Mouse (Mus musculus): ENCODE results near the gene Gm42421. TPM values are rescaled to one million over a fixed set of nuclear protein-coding genes. Genes with fewer than 3 reads are reported as not detected.
A peak's percentile ranks its signal among the peaks of the same experiment; 100 is the strongest.

Gene Gm42421
- 2.1 and 2.7 TPM in 2 replicates for polyA plus RNA-seq (2012; rRNA removed)

DNA sequence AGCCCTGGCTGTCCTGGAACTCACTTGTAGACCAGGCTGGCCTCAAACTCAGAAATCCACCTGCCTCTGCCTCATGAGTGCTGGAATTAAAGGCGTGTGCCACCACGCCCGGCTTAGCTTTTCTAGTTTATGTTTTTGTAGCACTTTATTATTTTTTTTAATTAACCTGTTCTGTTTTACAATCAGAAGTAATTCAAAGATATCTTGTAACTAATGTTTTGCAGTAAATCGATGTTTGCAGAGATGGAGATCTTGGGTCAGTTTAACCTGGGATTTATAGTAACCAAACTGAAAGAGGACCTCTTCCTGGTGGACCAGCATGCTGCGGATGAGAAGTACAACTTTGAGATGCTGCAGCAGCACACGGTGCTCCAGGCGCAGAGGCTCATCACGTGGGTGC lies at the start of gene Gm42421:
TSS of gene Gm42421 (plus strand) at position 301 of the 400 bp plus-strand sequence.
- DNase-seq (ENCODE audit: low read depth), result no peak
- TF ChIP-seq POLR2A (IDR thresholded peaks at IDR 0.05; ENCODE audit: borderline replicate concordance, extremely low read depth, insufficient read depth, insufficient read length, poor library complexity, severe bottlenecking) (no peak), CTCF (IDR thresholded peaks at IDR 0.05; ENCODE audit: borderline replicate concordance, extremely low read depth, insufficient read depth, insufficient read length) (no peak)

GRCm38 (mm10) chr5:143885274-143885673 lies 42.7 kb upstream of the Gm42421 start:
- no peak for TF ChIP-seq CTCF (IDR thresholded peaks at IDR 0.05; ENCODE audit: borderline replicate concordance, extremely low read depth, insufficient read depth, insufficient read length)
- no peak for TF ChIP-seq POLR2A (IDR thresholded peaks at IDR 0.05; ENCODE audit: borderline replicate concordance, extremely low read depth, insufficient read depth, insufficient read length, poor library complexity, severe bottlenecking)

GRCm38 (mm10) chr5:143890741-143891140 lies 37.2 kb upstream of the Gm42421 start:
- no peak for TF ChIP-seq CTCF (IDR thresholded peaks at IDR 0.05; ENCODE audit: borderline replicate concordance, extremely low read depth, insufficient read depth, insufficient read length)
- TF ChIP-seq POLR2A (IDR thresholded peaks at IDR 0.05; ENCODE audit: borderline replicate concordance, extremely low read depth, insufficient read depth, insufficient read length, poor library complexity, severe bottlenecking), result no peak
- DNase-seq (ENCODE audit: low read depth), result no peak

More at GRCm38 (mm10) chr5:143885274-143885673, 42.7 kb upstream of the Gm42421 start:
- no peak for DNase-seq (ENCODE audit: low read depth)

DNA sequence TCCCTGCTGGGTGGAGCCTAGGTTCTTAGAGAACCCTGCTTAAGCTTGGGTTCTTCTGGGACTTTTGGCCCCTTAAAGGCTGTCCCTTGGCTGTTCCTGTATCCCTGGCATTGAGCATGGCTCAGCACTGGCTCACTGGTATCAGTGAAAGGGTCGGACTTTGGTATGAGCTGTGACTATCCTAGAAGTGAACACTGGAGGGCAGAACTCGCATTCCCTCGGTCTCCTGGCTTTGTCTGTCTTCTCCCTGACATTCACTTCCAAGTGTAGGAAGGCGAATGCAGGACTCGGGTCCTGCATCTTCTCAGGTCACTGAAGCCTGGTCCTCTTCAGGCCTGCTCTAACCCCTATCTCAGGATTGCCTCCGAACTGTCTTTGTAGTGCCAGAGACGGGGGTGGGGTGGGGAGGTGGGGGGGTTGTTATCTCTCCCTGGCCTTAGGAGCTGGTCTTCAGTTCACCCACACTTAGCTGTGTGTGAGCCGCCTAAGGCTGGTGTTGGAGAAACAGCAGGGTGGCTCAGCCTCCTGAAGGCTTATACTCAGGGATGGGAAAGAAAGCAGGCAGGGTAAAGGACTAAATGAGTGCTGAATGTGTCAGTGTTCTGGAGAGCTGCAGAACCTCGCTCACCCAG lies 35.6 kb upstream of the Gm42421 start:
- TF ChIP-seq CTCF (IDR thresholded peaks at IDR 0.05; ENCODE audit: borderline replicate concordance, extremely low read depth, insufficient read depth, insufficient read length), result no peak
- TF ChIP-seq POLR2A (IDR thresholded peaks at IDR 0.05; ENCODE audit: borderline replicate concordance, extremely low read depth, insufficient read depth, insufficient read length, poor library complexity, severe bottlenecking), result no peak
- no peak for DNase-seq (ENCODE audit: low read depth)

- TF ChIP-seq CTCF (IDR thresholded peaks at IDR 0.05; ENCODE audit: borderline replicate concordance, extremely low read depth, insufficient read depth, insufficient read length) (no peak), POLR2A (IDR thresholded peaks at IDR 0.05; ENCODE audit: borderline replicate concordance, extremely low read depth, insufficient read depth, insufficient read length, poor library complexity, severe bottlenecking) (no peak)
- DNase-seq (ENCODE audit: low read depth), result no peak
Measured at GRCm38 (mm10) chr5:143893396-143893795, 34.6 kb upstream of the Gm42421 start.

DNA sequence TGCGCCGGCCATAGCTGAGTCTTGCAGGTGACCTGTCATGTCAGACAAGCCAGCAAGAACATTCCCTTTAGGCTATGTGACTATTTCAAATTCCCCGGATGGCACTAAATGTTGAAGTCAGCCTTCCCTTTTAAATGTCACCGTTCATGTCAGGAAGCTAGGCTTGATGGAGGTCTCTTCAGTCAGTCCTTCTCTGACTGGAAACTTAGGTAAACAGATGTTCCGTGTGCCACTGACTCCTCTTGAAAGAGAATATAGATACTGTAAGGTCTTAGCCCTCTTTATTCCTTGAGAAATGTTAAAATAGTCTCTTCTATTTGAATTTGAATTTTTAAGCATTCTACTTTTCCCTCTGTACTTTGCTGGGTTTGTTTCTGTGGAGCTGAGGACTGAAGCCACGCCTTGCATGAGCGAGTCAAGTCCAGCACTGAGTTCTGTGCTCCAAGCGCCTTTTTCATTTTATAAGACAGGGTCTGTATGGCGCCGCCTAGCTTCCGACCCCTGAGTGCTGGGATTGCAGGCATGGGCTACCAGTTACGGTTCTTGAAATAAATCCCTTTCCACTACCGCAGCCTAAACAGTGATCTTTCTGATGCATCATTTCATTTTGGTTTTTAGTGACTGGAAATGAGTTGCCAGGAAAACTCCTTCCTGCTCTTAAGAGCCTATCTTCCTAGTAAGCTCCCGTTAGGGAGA lies 30.2 kb upstream of the Gm42421 start, which contains the start of gene Ankrd61:
TSS of gene Ankrd61 (minus strand) at position 51 of the 696 bp plus-strand sequence.
- no peak for TF ChIP-seq POLR2A (IDR thresholded peaks at IDR 0.05; ENCODE audit: borderline replicate concordance, extremely low read depth, insufficient read depth, insufficient read length, poor library complexity, severe bottlenecking)
- TF ChIP-seq CTCF (IDR thresholded peaks at IDR 0.05; ENCODE audit: borderline replicate concordance, extremely low read depth, insufficient read depth, insufficient read length), result no peak
- no peak for DNase-seq (ENCODE audit: low read depth)

- DNase-seq (ENCODE audit: low read depth), result no peak
- TF ChIP-seq CTCF (IDR thresholded peaks at IDR 0.05; ENCODE audit: borderline replicate concordance, extremely low read depth, insufficient read depth, insufficient read length) (no peak), POLR2A (IDR thresholded peaks at IDR 0.05; ENCODE audit: borderline replicate concordance, extremely low read depth, insufficient read depth, insufficient read length, poor library complexity, severe bottlenecking) (no peak)
Measured at GRCm38 (mm10) chr5:143902111-143902510, 25.9 kb upstream of the Gm42421 start.

DNA sequence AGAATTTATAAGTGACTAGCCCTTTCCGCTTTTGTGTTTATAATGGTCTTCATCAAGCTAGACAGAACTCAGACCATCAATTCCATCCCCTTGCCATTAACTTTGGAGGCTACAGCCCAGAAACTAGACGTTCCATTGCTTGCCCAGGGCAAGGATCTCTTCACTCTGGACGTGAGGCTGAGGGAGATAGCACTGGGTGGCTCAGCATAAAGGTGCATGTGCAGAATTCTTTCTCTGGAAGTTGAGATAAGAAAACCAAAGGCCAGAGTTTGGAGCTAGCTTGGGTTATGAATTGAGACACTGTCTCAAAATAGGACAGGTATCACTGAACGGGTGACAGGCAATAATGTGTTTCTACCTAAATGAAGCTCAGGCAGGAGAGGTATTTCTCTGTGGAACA lies 24.2 kb upstream of the Gm42421 start:
- no peak for TF ChIP-seq POLR2A (IDR thresholded peaks at IDR 0.05; ENCODE audit: borderline replicate concordance, extremely low read depth, insufficient read depth, insufficient read length, poor library complexity, severe bottlenecking)
- no peak for TF ChIP-seq CTCF (IDR thresholded peaks at IDR 0.05; ENCODE audit: borderline replicate concordance, extremely low read depth, insufficient read depth, insufficient read length)
- DNase-seq (ENCODE audit: low read depth), result no peak

GRCm38 (mm10) chr5:143906429-143906828 lies 21.5 kb upstream of the Gm42421 start:
- TF ChIP-seq CTCF (IDR thresholded peaks at IDR 0.05; ENCODE audit: borderline replicate concordance, extremely low read depth, insufficient read depth, insufficient read length) (no peak), POLR2A (IDR thresholded peaks at IDR 0.05; ENCODE audit: borderline replicate concordance, extremely low read depth, insufficient read depth, insufficient read length, poor library complexity, severe bottlenecking) (no peak)
- DNase-seq (ENCODE audit: low read depth), result no peak

DNA sequence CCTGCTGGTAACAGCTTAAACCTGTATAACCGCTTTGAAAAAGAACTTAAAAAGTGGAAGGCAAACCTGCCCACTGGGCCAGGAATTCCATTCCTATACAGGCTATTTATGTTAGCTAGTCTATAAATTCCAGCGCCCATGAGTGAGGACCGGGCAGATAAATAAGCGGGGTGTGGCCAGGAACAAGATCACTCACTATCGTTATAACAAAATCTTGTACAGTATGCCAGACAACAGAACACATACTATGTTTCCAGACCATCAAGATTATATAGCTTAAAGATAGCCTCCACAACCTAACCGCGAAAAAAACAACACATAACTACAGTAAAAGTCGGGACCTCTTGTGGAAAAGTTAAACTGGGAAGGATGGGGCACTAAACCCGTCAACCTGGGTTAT lies 19.0 kb upstream of the Gm42421 start:
- no peak for DNase-seq (ENCODE audit: low read depth)
- TF ChIP-seq CTCF (IDR thresholded peaks at IDR 0.05; ENCODE audit: borderline replicate concordance, extremely low read depth, insufficient read depth, insufficient read length), result no peak
- no peak for TF ChIP-seq POLR2A (IDR thresholded peaks at IDR 0.05; ENCODE audit: borderline replicate concordance, extremely low read depth, insufficient read depth, insufficient read length, poor library complexity, severe bottlenecking)

DNA sequence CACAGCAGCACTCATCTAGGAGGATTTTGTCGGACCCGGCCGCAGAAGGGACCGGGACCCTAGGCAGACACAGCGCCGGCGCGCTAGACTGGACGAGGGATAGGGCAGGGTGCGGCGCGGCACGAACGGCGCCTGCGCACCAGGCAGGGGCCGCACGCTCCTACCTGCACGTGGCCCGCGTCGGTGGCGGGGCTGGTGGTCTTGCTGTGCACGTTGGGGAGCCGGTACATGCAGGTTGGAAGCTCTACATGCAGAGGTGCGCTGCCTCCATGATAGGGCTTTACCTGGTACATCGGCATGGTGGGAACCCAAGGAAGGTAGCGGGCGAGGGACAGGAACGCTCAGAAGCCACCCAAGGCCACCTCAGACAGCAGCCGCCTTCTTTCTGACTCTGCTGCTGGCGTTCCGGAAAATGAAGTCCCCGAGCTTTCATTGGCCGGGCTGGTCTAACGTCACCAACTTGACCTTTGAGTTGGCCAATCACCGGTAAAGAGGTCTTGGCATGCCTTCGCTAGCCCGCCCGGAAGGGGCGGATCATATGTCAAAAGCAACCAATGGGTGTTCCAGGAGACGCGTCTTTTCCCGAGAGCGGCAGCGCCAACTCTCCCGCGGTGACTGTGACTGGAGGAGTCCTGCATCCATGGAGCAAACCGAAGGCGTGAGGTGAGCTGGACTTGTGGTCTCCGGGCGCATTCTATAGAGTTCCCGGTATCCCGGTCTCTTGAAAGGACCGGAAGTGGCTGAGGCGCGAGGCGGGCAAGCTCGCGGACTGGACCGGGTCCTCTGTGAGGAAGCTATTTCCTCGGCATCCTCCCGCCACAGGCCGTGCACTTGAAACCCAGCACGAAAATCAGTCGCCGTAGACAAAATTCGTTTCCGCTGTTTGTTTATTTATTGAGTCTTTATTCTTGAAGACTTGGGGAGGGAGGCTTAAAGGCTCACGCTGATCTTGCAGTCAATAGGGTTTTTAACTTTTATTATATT lies 18.3 kb upstream of the Gm42421 start, which contains the start of the genes Aimp2 and Pms2:
TSS of gene Aimp2 (minus strand) at position 431 of the 984 bp plus-strand sequence.
TSS of gene Pms2 (plus strand) at position 548 of the 984 bp plus-strand sequence.
- DNase-seq (ENCODE audit: low read depth), result peak; percentile 100
- TF ChIP-seq POLR2A (IDR thresholded peaks at IDR 0.05; ENCODE audit: borderline replicate concordance, extremely low read depth, insufficient read depth, insufficient read length, poor library complexity, severe bottlenecking) (no peak; the same call in none of the 2 replicates), CTCF (IDR thresholded peaks at IDR 0.05; ENCODE audit: borderline replicate concordance, extremely low read depth, insufficient read depth, insufficient read length) (no peak)
